Mouse (Mus musculus) testis, adult 10 weeks (tissue): Measurements from ENCODE around the gene Tspyl1. TPM values are rescaled to one million over a fixed set of nuclear protein-coding genes. Genes with fewer than 3 reads are reported as not detected.

ENCODE experiments used
- polyA plus RNA-seq: library from polyadenylated mRNA; stranded (reverse); fragments of 350-450 nt; fragmentation: Illumina TruSeq; extraction: RNeasy Lipid Tissue Mini Kit (QIAGEN cat#74804); gene quantifications from one replicate; pipeline ENCODE4 v1.2.3, GENCODE M21; 2014; ENCODE audit warnings: low read depth, low replicate concordance

Gene Tspyl1
- 14.4 TPM for polyA plus RNA-seq

GRCm38 (mm10) chr10:34281962-34282388 lies at the start of gene Tspyl1:
TSS of gene Tspyl1 (plus strand) at chr10:34282190.

DNA sequence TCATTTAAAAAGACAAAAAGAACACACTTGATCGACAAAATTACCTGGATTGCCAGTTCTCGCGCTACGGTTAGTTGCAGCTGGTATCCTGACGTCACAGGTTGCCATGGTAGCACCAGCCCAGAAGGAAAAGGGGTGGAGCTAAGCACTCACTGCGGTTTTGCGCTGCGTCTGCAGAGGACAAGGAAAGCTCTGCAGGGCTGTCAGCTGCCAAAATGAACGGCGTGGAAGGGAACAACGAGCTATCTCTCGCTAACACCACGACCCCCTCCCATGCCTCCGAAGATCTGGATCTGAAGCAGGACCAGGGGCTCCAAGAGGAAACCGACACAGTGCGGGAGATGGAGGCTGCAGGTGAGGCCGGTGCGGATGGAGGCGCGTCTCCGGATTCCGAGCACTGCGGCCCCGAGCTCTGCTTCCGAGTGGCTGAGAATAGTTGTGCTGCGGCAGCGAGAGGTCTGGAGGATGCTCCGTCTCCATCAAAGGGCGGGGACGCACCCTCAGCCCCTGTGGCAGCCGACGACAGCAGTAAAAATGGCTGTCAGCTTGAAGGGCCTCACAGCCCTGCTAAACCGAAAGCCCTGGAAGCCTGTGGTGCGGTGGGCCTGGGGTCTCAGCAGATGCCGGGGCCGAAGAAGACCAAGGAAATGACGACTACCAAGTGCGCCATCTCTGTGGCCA lies 15.4 kb downstream of the Tspyl1 start, which contains the start of gene Tspyl4:
Tspyl4 (plus strand) TSS at position 144 of the 681 bp plus-strand sequence.

Other genes with a start within 250 kb of the Tspyl1 start
- gene Trappc3l, start 244.6 kb upstream of the Tspyl1 start, polyA plus RNA-seq: not detected
- gene Calhm4, start 237.9 kb upstream of the Tspyl1 start, polyA plus RNA-seq: not detected
- 0.07 TPM for gene Calhm5, start 185.7 kb upstream of the Tspyl1 start, polyA plus RNA-seq
- 0.27 TPM for gene Calhm6, start 154.2 kb upstream of the Tspyl1 start, polyA plus RNA-seq
- gene Dse, start 74.5 kb upstream of the Tspyl1 start, polyA plus RNA-seq: 2.3 TPM
- 29.8 TPM for gene Tspyl4, start 15.3 kb downstream of the Tspyl1 start, polyA plus RNA-seq
- gene Col10a1, start 107.8 kb downstream of the Tspyl1 start, polyA plus RNA-seq: not detected
- gene Nt5dc1, start 136.4 kb downstream of the Tspyl1 start, polyA plus RNA-seq: 37.1 TPM
- gene Frk, start 201.2 kb downstream of the Tspyl1 start, polyA plus RNA-seq: 0.98 TPM